Mouse (Mus musculus): ENCODE data around the gene Ahnak. TPM values are rescaled to one million over a fixed set of nuclear protein-coding genes. Genes with fewer than 3 reads are reported as not detected.
"Not testable (repeated sequence)": the region's sequence is repeated elsewhere in the genome, so short reads cannot be mapped to it uniquely, and the experiment has no call there.

Gene Ahnak
- total RNA-seq, 1 experiment from 2014 or later, result 157 TPM

- DNase-seq, result no peak
These were observed 5.9 kb downstream of the Ahnak start for GRCm38 (mm10) chr19:8994813-8995607.

GRCm38 (mm10) chr19:8996601-8997000 lies 7.5 kb downstream of the Ahnak start:
- DNase-seq, result no peak

GRCm38 (mm10) chr19:8997546-8997945 lies 8.5 kb downstream of the Ahnak start:
- DNase-seq, result peak; percentile 93

GRCm38 (mm10) chr19:8998546-8998945 lies 9.5 kb downstream of the Ahnak start:
- DNase-seq, result no peak

- DNase-seq, result no peak
These were observed 10.1 kb downstream of the Ahnak start for GRCm38 (mm10) chr19:8999223-8999622.

GRCm38 (mm10) chr19:9006915-9007314 lies 17.8 kb downstream of the Ahnak start:
- DNase-seq, result not testable (repeated sequence)

GRCm38 (mm10) chr19:9019298-9019697 lies 30.2 kb downstream of the Ahnak start:
- no peak for DNase-seq

- DNase-seq, result peak; percentile 71
These were observed 34.1 kb downstream of the Ahnak start for GRCm38 (mm10) chr19:9023021-9023778.

GRCm38 (mm10) chr19:9025562-9026257 lies 36.6 kb downstream of the Ahnak start:
- DNase-seq, result no peak

- peak; percentile 57 for DNase-seq
These were observed 37.5 kb downstream of the Ahnak start for GRCm38 (mm10) chr19:9026634-9027033.

- peak; percentile 32 for DNase-seq
These were observed 38.7 kb downstream of the Ahnak start for GRCm38 (mm10) chr19:9027795-9028194.

GRCm38 (mm10) chr19:9028375-9028774 lies 39.3 kb downstream of the Ahnak start:
- DNase-seq, result no peak

GRCm38 (mm10) chr19:9029640-9030262 lies 40.7 kb downstream of the Ahnak start:
- DNase-seq, result no peak

GRCm38 (mm10) chr19:9032502-9033129 lies 43.5 kb downstream of the Ahnak start:
- DNase-seq, result no peak

GRCm38 (mm10) chr19:9033412-9034340 lies 44.6 kb downstream of the Ahnak start:
- DNase-seq, result peak; percentile 67

- DNase-seq, result no peak
These were observed 45.4 kb downstream of the Ahnak start for GRCm38 (mm10) chr19:9034480-9034879.

GRCm38 (mm10) chr19:9035101-9035500 lies 46.0 kb downstream of the Ahnak start:
- DNase-seq, result no peak

GRCm38 (mm10) chr19:9038136-9038535 lies 49.1 kb downstream of the Ahnak start:
- no peak for DNase-seq

GRCm38 (mm10) chr19:9039266-9039665 lies 50.2 kb downstream of the Ahnak start:
- DNase-seq, result no peak

- no peak for DNase-seq
These were observed 50.8 kb downstream of the Ahnak start for GRCm38 (mm10) chr19:9039928-9040327.

- DNase-seq, result no peak
These were observed 51.6 kb downstream of the Ahnak start for GRCm38 (mm10) chr19:9040649-9041048.

Measured in adrenal gland, postnatal 14 days (tissue).